Mouse (Mus musculus) heart, embryonic 13.5 days (tissue): ENCODE measurements at regions not wholly inside any gene's neighbourhood (a gene's known extent, or its start where the extent isn't known, plus 50 kb on each side); places are given as distances from the start of the nearest gene placed in this dataset.
A peak's percentile ranks its signal among the peaks of the same experiment; 100 is the strongest.

Experiments
- ATAC-seq: fragments of 200-750 bp; cut with Nextera tagmentation; 2 replicates; pipeline ENCODE4 v1.8.0; 2017; ENCODE audit warnings: moderate TSS enrichment; ENCODE audit not compliant: insufficient number of reproducible peaks, low FRiP score, low TSS enrichment; ENCODE audit errors: extremely low read depth
- H3K27ac ChIP-seq: fragments of 300-500 bp; sonication (generic); replicated peaks from 2 replicates; pipeline ENCODE4 v1.5.1; 2015; ENCODE audit warnings: moderate library complexity, mild to moderate bottlenecking, inconsistent platforms
- H3K27me3 ChIP-seq: fragments of 300-500 bp; sonication (generic); replicated peaks from 2 replicates; pipeline ENCODE4 v1.6.1; 2015; ENCODE audit warnings: mild to moderate bottlenecking, inconsistent platforms
- H3K36me3 ChIP-seq: fragments of 300-500 bp; sonication (generic); 2 replicates; pipeline ENCODE4 v1.6.1; 2015; ENCODE audit warnings: mild to moderate bottlenecking, inconsistent platforms
- H3K4me1 ChIP-seq: fragments of 300-500 bp; sonication (generic); 2 replicates; pipeline ENCODE4 v1.6.1; 2015; ENCODE audit warnings: inconsistent platforms
- H3K4me2 ChIP-seq: fragments of 300-500 bp; sonication (generic); 2 replicates; pipeline ENCODE4 v1.6.1; 2015; ENCODE audit warnings: inconsistent platforms, mild to moderate bottlenecking, moderate library complexity
- H3K4me3 ChIP-seq: fragments of 300-500 bp; sonication (generic); 2 replicates; pipeline ENCODE4 v1.5.1; 2015; ENCODE audit warnings: moderate library complexity, mild to moderate bottlenecking, inconsistent platforms
- H3K9ac ChIP-seq: fragments of 300-500 bp; sonication (generic); 2 replicates; pipeline ENCODE4 v1.6.1; 2015; ENCODE audit warnings: inconsistent platforms, mild to moderate bottlenecking, moderate library complexity
- H3K9me3 ChIP-seq: fragments of 300-500 bp; sonication (generic); 2 replicates; pipeline ENCODE4 v1.6.1; 2016; ENCODE audit warnings: inconsistent platforms
- WGBS: fragments of 180-500 bp; shearing (Covaris S2); methylation state at CpG from one replicate; pipeline ENCODE4 v1.1.7; 2015; ENCODE audit warnings: mixed read lengths; 5-methylcytosine and 5-hydroxymethylcytosine counted together

- peak overlapping the region; percentile 33; the same call in 1 of the 2 replicates for H3K9ac ChIP-seq
- H3K27ac ChIP-seq, result peak overlapping the region; percentile 86
- WGBS, result 10% methylated on average over 6 of the region's 6 CpGs
- no peaks in the 10 kb centered on the region for H3K27me3 ChIP-seq
- H3K4me2 ChIP-seq, result peak overlapping the region; percentile 52
- peaks cover 38% of the 10 kb centered on the region for H3K4me1 ChIP-seq
- ATAC-seq, result peak; percentile 61; the same call in 1 of the 2 replicates
- no peaks in the 10 kb centered on the region for H3K36me3 ChIP-seq
- no peaks in the 10 kb centered on the region for H3K9me3 ChIP-seq
- H3K4me3 ChIP-seq, result peak overlapping the region; percentile 34; the same call in 1 of the 2 replicates
Observed at GRCm38 (mm10) chr1:137656900-137657458, 518.5 kb downstream of the Ptprc start.

- WGBS, result 45% methylated on average over 4 of the region's 4 CpGs
- Histone ChIP-seq H3K4me2 (no peak overlapping the region), H3K9me3 (no peaks in the 10 kb centered on the region), H3K27me3 (no peaks in the 10 kb centered on the region), H3K4me1 (peaks cover 49% of the 10 kb centered on the region), H3K9ac (no peak overlapping the region; the same call in 1 of the 2 replicates), H3K27ac (peak overlapping the region; percentile 37; the same call in 1 of the 2 replicates), H3K4me3 (no peak overlapping the region), H3K36me3 (no peaks in the 10 kb centered on the region)
- no peak for ATAC-seq
Observed at GRCm38 (mm10) chr1:137654171-137654570, 521.3 kb downstream of the Ptprc start.

GRCm38 (mm10) chr1:137653495-137653894 is 522.0 kb downstream of the Ptprc start:
- no peak overlapping the region for H3K4me2 ChIP-seq
- 69% methylated on average over 5 of the region's 5 CpGs for WGBS
- ATAC-seq, result no peak

GRCm38 (mm10) chr1:137650629-137651028 is 524.9 kb downstream of the Ptprc start:
- Histone ChIP-seq H3K4me3 (no peak overlapping the region), H3K27ac (0 out of 2 replicates have a peak overlapping the region, but pooled peaks have one; percentile 8), H3K9me3 (no peaks in the 10 kb centered on the region), H3K4me1 (peaks cover 34% of the 10 kb centered on the region), H3K9ac (no peak overlapping the region), H3K27me3 (no peaks in the 10 kb centered on the region), H3K36me3 (no peaks in the 10 kb centered on the region), H3K4me2 (no peak overlapping the region)
- ATAC-seq, result no peak
- WGBS, result 58% methylated on average over 3 of the region's 3 CpGs

More at GRCm38 (mm10) chr1:137653495-137653894, 522.0 kb downstream of the Ptprc start:
- Histone ChIP-seq H3K9ac (no peak overlapping the region), H3K27ac (peak overlapping the region; percentile 37), H3K4me3 (no peak overlapping the region), H3K27me3 (no peaks in the 10 kb centered on the region), H3K9me3 (no peaks in the 10 kb centered on the region), H3K4me1 (peaks cover 49% of the 10 kb centered on the region), H3K36me3 (no peaks in the 10 kb centered on the region)

- WGBS, result 24% methylated on average over 2 of the region's 2 CpGs
- Histone ChIP-seq H3K36me3 (no peaks in the 10 kb centered on the region), H3K9ac (no peak overlapping the region), H3K4me2 (no peak overlapping the region), H3K27me3 (no peaks in the 10 kb centered on the region), H3K9me3 (no peaks in the 10 kb centered on the region), H3K27ac (peak overlapping the region; percentile 60; the same call in 1 of the 2 replicates), H3K4me3 (no peak overlapping the region), H3K4me1 (peaks cover 35% of the 10 kb centered on the region)
- ATAC-seq, result no peak; the same call in 1 of the 2 replicates
Observed at GRCm38 (mm10) chr1:137650082-137650481, 525.4 kb downstream of the Ptprc start.

GRCm38 (mm10) chr1:137648832-137649231 is 526.7 kb downstream of the Ptprc start:
- Histone ChIP-seq H3K27ac (no peak overlapping the region), H3K4me2 (no peak overlapping the region), H3K36me3 (no peaks in the 10 kb centered on the region), H3K9me3 (no peaks in the 10 kb centered on the region), H3K4me1 (peaks cover 33% of the 10 kb centered on the region), H3K9ac (no peak overlapping the region), H3K4me3 (no peak overlapping the region), H3K27me3 (no peaks in the 10 kb centered on the region)
- 88% methylated on average over 1 of the region's 1 CpGs for WGBS
- ATAC-seq, result no peak

- Histone ChIP-seq H3K27ac (peak overlapping the region; percentile 17; the same call in 1 of the 2 replicates), H3K36me3 (no peaks in the 10 kb centered on the region), H3K9me3 (no peaks in the 10 kb centered on the region), H3K9ac (no peak overlapping the region), H3K4me2 (no peak overlapping the region), H3K27me3 (no peaks in the 10 kb centered on the region), H3K4me3 (no peak overlapping the region), H3K4me1 (peaks cover 22% of the 10 kb centered on the region)
- ATAC-seq, result no peak
- 51% methylated on average over 6 of the region's 6 CpGs for WGBS
Observed at GRCm38 (mm10) chr1:137644601-137645040, 530.9 kb downstream of the Ptprc start.

- H3K27ac ChIP-seq, result no peak overlapping the region
- 69% methylated on average over 1 of the region's 1 CpGs for WGBS
- H3K36me3 ChIP-seq, result no peaks in the 10 kb centered on the region
- no peak for ATAC-seq
- H3K4me2 ChIP-seq, result no peak overlapping the region
- no peak overlapping the region for H3K4me3 ChIP-seq
- no peaks in the 10 kb centered on the region for H3K27me3 ChIP-seq
- H3K9me3 ChIP-seq, result no peaks in the 10 kb centered on the region
- peaks cover 18% of the 10 kb centered on the region for H3K4me1 ChIP-seq
- no peak overlapping the region for H3K9ac ChIP-seq
Observed at GRCm38 (mm10) chr1:137643508-137643907, 532.0 kb downstream of the Ptprc start.

GRCm38 (mm10) chr1:137640848-137641247 is 534.7 kb downstream of the Ptprc start:
- no peak overlapping the region for H3K27ac ChIP-seq
- H3K36me3 ChIP-seq, result no peaks in the 10 kb centered on the region
- 53% methylated on average over 7 of the region's 7 CpGs for WGBS
- H3K9me3 ChIP-seq, result no peaks in the 10 kb centered on the region
- no peak overlapping the region for H3K4me3 ChIP-seq
- no peak overlapping the region for H3K9ac ChIP-seq
- H3K4me2 ChIP-seq, result no peak overlapping the region
- no peaks in the 10 kb centered on the region for H3K27me3 ChIP-seq
- H3K4me1 ChIP-seq, result peaks cover 18% of the 10 kb centered on the region
- ATAC-seq, result no peak

GRCm38 (mm10) chr1:137636947-137637346 is 538.6 kb downstream of the Ptprc start:
- Histone ChIP-seq H3K27ac (no peak overlapping the region), H3K36me3 (no peaks in the 10 kb centered on the region), H3K4me3 (no peak overlapping the region), H3K4me2 (no peak overlapping the region), H3K27me3 (no peaks in the 10 kb centered on the region), H3K4me1 (no peaks in the 10 kb centered on the region), H3K9me3 (no peaks in the 10 kb centered on the region), H3K9ac (no peak overlapping the region)
- ATAC-seq, result no peak
- 52% methylated on average over 3 of the region's 3 CpGs for WGBS

GRCm38 (mm10) chr1:137636321-137636944 is 539.1 kb downstream of the Ptprc start:
- Histone ChIP-seq H3K4me2 (no peak overlapping the region), H3K4me3 (no peak overlapping the region), H3K27ac (no peak overlapping the region), H3K36me3 (no peaks in the 10 kb centered on the region), H3K9me3 (no peaks in the 10 kb centered on the region), H3K4me1 (no peaks in the 10 kb centered on the region), H3K9ac (no peak overlapping the region), H3K27me3 (no peaks in the 10 kb centered on the region)
- WGBS, result 70% methylated on average over 3 of the region's 3 CpGs
- no peak for ATAC-seq

- H3K27me3 ChIP-seq, result no peaks in the 10 kb centered on the region
- WGBS, result 73% methylated on average over 7 of the region's 7 CpGs
- no peak overlapping the region for H3K9ac ChIP-seq
- H3K9me3 ChIP-seq, result no peaks in the 10 kb centered on the region
- H3K4me1 ChIP-seq, result no peaks in the 10 kb centered on the region
- H3K4me2 ChIP-seq, result no peak overlapping the region
- no peak overlapping the region for H3K27ac ChIP-seq
- ATAC-seq, result no peak
- no peaks in the 10 kb centered on the region for H3K36me3 ChIP-seq
- no peak overlapping the region for H3K4me3 ChIP-seq
Observed at GRCm38 (mm10) chr1:137635781-137636180, 539.7 kb downstream of the Ptprc start.
